Mouse (Mus musculus) forebrain, embryonic 15.5 days (tissue): ENCODE measurements around the gene Irak3. TPM values are rescaled to one million over a fixed set of nuclear protein-coding genes. Genes with fewer than 3 reads are reported as not detected.
"Not testable (repeated sequence)": the region's sequence is repeated elsewhere in the genome, so short reads cannot be mapped to it uniquely, and the experiment has no call there.

Experiments used
- ATAC-seq: fragments of 200-750 bp; cut with Nextera tagmentation; replicated peaks from 2 replicates; pipeline ENCODE4 v1.8.0; 2017; ENCODE audit warnings: mild to moderate bottlenecking, moderate TSS enrichment, moderate library complexity
- H3K27ac ChIP-seq: fragments of 300-500 bp; sonication (generic); replicated peaks from 2 replicates; pipeline ENCODE4 v1.5.1; 2015; ENCODE audit warnings: mild to moderate bottlenecking, inconsistent platforms
- H3K27me3 ChIP-seq: fragments of 300-500 bp; sonication (generic); 2 replicates; pipeline ENCODE4 v1.6.1; 2015; ENCODE audit warnings: inconsistent platforms
- H3K36me3 ChIP-seq: fragments of 300-500 bp; sonication (generic); 2 replicates; pipeline ENCODE4 v1.6.1; 2015; ENCODE audit warnings: mild to moderate bottlenecking, inconsistent platforms
- H3K4me1 ChIP-seq: fragments of 300-500 bp; sonication (generic); 2 replicates; pipeline ENCODE4 v1.6.1; 2015; ENCODE audit warnings: inconsistent platforms
- H3K4me2 ChIP-seq: fragments of 300-500 bp; sonication (generic); replicated peaks from 2 replicates; pipeline ENCODE4 v1.6.1; 2015; ENCODE audit warnings: mild to moderate bottlenecking, inconsistent platforms
- H3K4me3 ChIP-seq: fragments of 300-500 bp; sonication (generic); 2 replicates; pipeline ENCODE4 v1.5.1; 2015; ENCODE audit warnings: mild to moderate bottlenecking, inconsistent platforms
- H3K9ac ChIP-seq: fragments of 300-500 bp; sonication (generic); replicated peaks from 2 replicates; pipeline ENCODE4 v1.6.1; 2015; ENCODE audit warnings: mild to moderate bottlenecking, inconsistent platforms
- H3K9me3 ChIP-seq: fragments of 300-500 bp; sonication (generic); 2 replicates; pipeline ENCODE4 v1.6.1; 2016; ENCODE audit warnings: inconsistent platforms
- WGBS: fragments of 180-500 bp; shearing (Covaris S2); methylation state at CpG from one replicate; pipeline ENCODE4 v1.1.7; 2015; ENCODE audit warnings: mixed read lengths; 5-methylcytosine and 5-hydroxymethylcytosine counted together
- polyA plus RNA-seq: library from polyadenylated mRNA; unstranded; fragments of >200 nt; fragmentation: Nextera tagmentation; extraction: Ambion mirVana; gene quantifications from 2 replicates; pipeline ENCODE4 v1.2.1, GENCODE M21; 2015

The Irak3 gene
- polyA plus RNA-seq, 1 experiment from 2014 or later = 0.19 TPM

- Histone ChIP-seq H3K4me2 (no peak overlapping the region), H3K27me3 (no peaks in the 10 kb centered on the region), H3K4me3 (no peak overlapping the region), H3K27ac (no peak overlapping the region), H3K9ac (no peak overlapping the region), H3K4me1 (peaks cover 6% of the 10 kb centered on the region), H3K9me3 (no peaks in the 10 kb centered on the region), H3K36me3 (no peaks in the 10 kb centered on the region)
- WGBS = 87% methylated on average over 12 of the region's 12 CpGs
- no peak for ATAC-seq
Observed at GRCm38 (mm10) chr10:120136020-120136562, 65.8 kb downstream of the Irak3 start.

GRCm38 (mm10) chr10:120133697-120134096 lies 68.2 kb downstream of the Irak3 start:
- H3K4me2 ChIP-seq = no peak overlapping the region
- H3K36me3 ChIP-seq = no peaks in the 10 kb centered on the region
- no peak overlapping the region for H3K9ac ChIP-seq
- H3K9me3 ChIP-seq = no peaks in the 10 kb centered on the region
- WGBS = 44% methylated on average over 11 of the region's 11 CpGs
- ATAC-seq = no peak
- no peak overlapping the region for H3K27ac ChIP-seq
- peaks cover 6% of the 10 kb centered on the region for H3K4me1 ChIP-seq
- H3K4me3 ChIP-seq = no peak overlapping the region
- H3K27me3 ChIP-seq = no peaks in the 10 kb centered on the region

GRCm38 (mm10) chr10:120130621-120131020 lies 71.3 kb downstream of the Irak3 start:
- Histone ChIP-seq H3K4me3 (no peak overlapping the region), H3K27me3 (no peaks in the 10 kb centered on the region), H3K9ac (no peak overlapping the region), H3K36me3 (no peaks in the 10 kb centered on the region), H3K4me2 (no peak overlapping the region), H3K9me3 (no peaks in the 10 kb centered on the region), H3K4me1 (peaks cover 6% of the 10 kb centered on the region), H3K27ac (no peak overlapping the region)
- 67% methylated on average over 16 of the region's 16 CpGs for WGBS
- ATAC-seq = no peak

- H3K4me1 ChIP-seq = peaks cover 5% of the 10 kb centered on the region
- no peak for ATAC-seq
- no peak overlapping the region for H3K4me3 ChIP-seq
- H3K27ac ChIP-seq = no peak overlapping the region
- H3K9me3 ChIP-seq = no peaks in the 10 kb centered on the region
- H3K36me3 ChIP-seq = no peaks in the 10 kb centered on the region
- H3K9ac ChIP-seq = no peak overlapping the region
- H3K27me3 ChIP-seq = no peaks in the 10 kb centered on the region
- no peak overlapping the region for H3K4me2 ChIP-seq
- 51% methylated on average over 13 of the region's 13 CpGs for WGBS
Observed at GRCm38 (mm10) chr10:120128601-120129277, 73.2 kb downstream of the Irak3 start.

GRCm38 (mm10) chr10:120125465-120125857 lies 76.5 kb downstream of the Irak3 start:
- Histone ChIP-seq H3K9me3 (no peaks in the 10 kb centered on the region), H3K9ac (no peak overlapping the region), H3K4me2 (no peak overlapping the region), H3K4me1 (no peaks in the 10 kb centered on the region), H3K27ac (no peak overlapping the region), H3K36me3 (no peaks in the 10 kb centered on the region), H3K4me3 (no peak overlapping the region), H3K27me3 (no peaks in the 10 kb centered on the region)
- 85% methylated on average over 10 of the region's 10 CpGs for WGBS
- ATAC-seq = no peak

- ATAC-seq = peak; percentile 61
- WGBS = 54% methylated on average over 7 of the region's 7 CpGs
- H3K36me3 ChIP-seq = no peaks in the 10 kb centered on the region
Observed at GRCm38 (mm10) chr10:120124801-120125464, 77.0 kb downstream of the Irak3 start.

GRCm38 (mm10) chr10:120123721-120124120 lies 78.2 kb downstream of the Irak3 start:
- Histone ChIP-seq H3K9me3 (no peaks in the 10 kb centered on the region), H3K36me3 (no peaks in the 10 kb centered on the region), H3K27ac (no peak overlapping the region), H3K4me2 (no peak overlapping the region), H3K9ac (no peak overlapping the region), H3K4me1 (no peaks in the 10 kb centered on the region), H3K27me3 (no peaks in the 10 kb centered on the region), H3K4me3 (no peak overlapping the region)
- no peak for ATAC-seq
- WGBS = 97% methylated on average over 3 of the region's 3 CpGs

More at GRCm38 (mm10) chr10:120124801-120125464, 77.0 kb downstream of the Irak3 start:
- H3K9me3 ChIP-seq = no peaks in the 10 kb centered on the region
- H3K27me3 ChIP-seq = no peaks in the 10 kb centered on the region
- no peak overlapping the region for H3K9ac ChIP-seq
- H3K4me2 ChIP-seq = no peak overlapping the region
- no peak overlapping the region for H3K4me3 ChIP-seq
- no peak overlapping the region for H3K27ac ChIP-seq
- no peaks in the 10 kb centered on the region for H3K4me1 ChIP-seq

- ATAC-seq = no peak
- Histone ChIP-seq H3K4me1 (peaks cover 11% of the 10 kb centered on the region; the same call in 1 of the 2 replicates), H3K4me3 (no peak overlapping the region), H3K27me3 (no peaks in the 10 kb centered on the region), H3K4me2 (no peak overlapping the region), H3K9ac (no peak overlapping the region), H3K9me3 (no peaks in the 10 kb centered on the region), H3K27ac (no peak overlapping the region), H3K36me3 (no peaks in the 10 kb centered on the region)
- WGBS = 97% methylated on average over 1 of the region's 1 CpGs
Observed at GRCm38 (mm10) chr10:120115249-120115648, 86.7 kb downstream of the Irak3 start.

GRCm38 (mm10) chr10:120114493-120114892 lies 87.4 kb downstream of the Irak3 start:
- ATAC-seq = no peak
- H3K27ac ChIP-seq = no peak overlapping the region
- no peak overlapping the region for H3K4me3 ChIP-seq
- H3K36me3 ChIP-seq = no peaks in the 10 kb centered on the region
- WGBS = 35% methylated on average over 7 of the region's 7 CpGs
- H3K4me1 ChIP-seq = peaks cover 11% of the 10 kb centered on the region; the same call in 1 of the 2 replicates
- no peak overlapping the region for H3K9ac ChIP-seq
- H3K4me2 ChIP-seq = no peak overlapping the region
- H3K9me3 ChIP-seq = no peaks in the 10 kb centered on the region
- H3K27me3 ChIP-seq = no peaks in the 10 kb centered on the region

GRCm38 (mm10) chr10:120113980-120114379 lies 88.0 kb downstream of the Irak3 start:
- Histone ChIP-seq H3K4me1 (peaks cover 11% of the 10 kb centered on the region; the same call in 1 of the 2 replicates), H3K27ac (no peak overlapping the region), H3K36me3 (no peaks in the 10 kb centered on the region), H3K4me2 (no peak overlapping the region), H3K9ac (no peak overlapping the region), H3K27me3 (no peaks in the 10 kb centered on the region), H3K4me3 (no peak overlapping the region), H3K9me3 (no peaks in the 10 kb centered on the region)
- no peak for ATAC-seq
- WGBS = 73% methylated on average over 6 of the region's 6 CpGs

- Histone ChIP-seq H3K4me2 (peak overlapping the region; percentile 90), H3K4me3 (peak overlapping the region; percentile 84; the same call in 1 of the 2 replicates), H3K4me1 (peaks cover 11% of the 10 kb centered on the region; the same call in 1 of the 2 replicates)
- not testable (repeated sequence) for ATAC-seq, H3K27me3 ChIP-seq, H3K27ac ChIP-seq, H3K36me3 ChIP-seq, H3K9ac ChIP-seq, H3K9me3 ChIP-seq
- WGBS = 68% methylated on average over 9 of the region's 9 CpGs
Observed at GRCm38 (mm10) chr10:120113482-120113881, 88.4 kb downstream of the Irak3 start.
